Mouse (Mus musculus) activated CD4-positive, CD25-positive, alpha-beta regulatory T cell, adult 4 months (primary cell): ENCODE data around the gene Col20a1. TPM values are rescaled to one million over a fixed set of nuclear protein-coding genes. Genes with fewer than 3 reads are reported as not detected.

Experiments
- ATAC-seq: one replicate; pipeline ENCODE4 v1.8.0; 2017
- polyA plus RNA-seq, 2 experiments: library from polyadenylated mRNA; unstranded; fragments of 100-300 nt; shearing (Covaris generic); gene quantifications; one replicate each; pipeline ENCODE4 v1.2.1; 2017

The Col20a1 gene
- polyA plus RNA-seq = under 1 TPM; 0.20 to 0.31 TPM

DNA sequence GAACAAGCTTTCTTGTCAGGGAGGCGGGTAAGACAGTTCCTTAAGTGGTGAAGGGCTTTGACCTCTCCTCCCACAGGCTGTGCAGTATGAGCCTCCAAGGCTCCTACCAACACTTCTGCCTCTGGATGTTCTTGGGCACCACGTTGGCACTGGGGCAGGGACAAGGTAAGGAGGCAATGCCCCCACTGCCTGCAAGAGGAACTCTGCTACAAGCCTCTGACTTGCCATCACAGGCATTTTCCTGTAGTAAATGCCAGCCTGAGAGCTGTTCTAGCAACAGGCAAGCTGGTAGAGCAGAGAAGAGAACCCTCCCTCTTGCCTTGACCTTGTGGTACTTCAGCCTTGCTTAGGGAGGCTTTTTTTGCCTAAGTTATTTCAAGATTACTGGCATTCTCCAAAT is at the start of gene Col20a1:
TSS of gene Col20a1 (plus strand) at position 87 of the 400 bp plus-strand sequence.
- ATAC-seq = no peak

GRCm38 (mm10) chr2:180940187-180940586 is 46.1 kb upstream of the Col20a1 start:
- no peak for ATAC-seq

- ATAC-seq = no peak
Measured at GRCm38 (mm10) chr2:180941869-180942268, 44.5 kb upstream of the Col20a1 start.

GRCm38 (mm10) chr2:180949947-180950346 is 36.4 kb upstream of the Col20a1 start:
- ATAC-seq = no peak

DNA sequence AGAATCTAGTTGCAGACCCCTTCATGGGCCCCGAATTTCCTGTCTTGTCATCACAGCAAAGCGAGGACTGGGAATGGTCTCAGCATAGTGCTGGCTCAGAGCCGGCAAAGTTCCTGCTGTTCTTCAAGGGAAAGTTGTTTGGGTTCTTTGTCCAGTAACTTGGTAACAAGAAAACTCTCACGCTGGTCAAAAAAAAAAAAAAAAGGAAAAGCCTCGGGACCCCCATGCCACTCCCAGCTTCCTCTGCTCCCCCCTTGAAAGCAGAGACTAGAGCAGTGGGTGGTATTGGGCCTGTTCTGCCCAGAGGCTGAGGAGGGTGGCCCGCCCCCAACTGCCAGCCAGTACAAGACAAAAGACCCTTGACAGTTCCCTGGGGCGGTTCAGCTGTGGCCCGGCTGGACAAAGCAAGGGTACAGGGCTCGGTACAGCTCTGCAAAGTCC is 33.6 kb upstream of the Col20a1 start:
- ATAC-seq = no peak

GRCm38 (mm10) chr2:180953638-180954037 is 32.7 kb upstream of the Col20a1 start:
- no peak for ATAC-seq

DNA sequence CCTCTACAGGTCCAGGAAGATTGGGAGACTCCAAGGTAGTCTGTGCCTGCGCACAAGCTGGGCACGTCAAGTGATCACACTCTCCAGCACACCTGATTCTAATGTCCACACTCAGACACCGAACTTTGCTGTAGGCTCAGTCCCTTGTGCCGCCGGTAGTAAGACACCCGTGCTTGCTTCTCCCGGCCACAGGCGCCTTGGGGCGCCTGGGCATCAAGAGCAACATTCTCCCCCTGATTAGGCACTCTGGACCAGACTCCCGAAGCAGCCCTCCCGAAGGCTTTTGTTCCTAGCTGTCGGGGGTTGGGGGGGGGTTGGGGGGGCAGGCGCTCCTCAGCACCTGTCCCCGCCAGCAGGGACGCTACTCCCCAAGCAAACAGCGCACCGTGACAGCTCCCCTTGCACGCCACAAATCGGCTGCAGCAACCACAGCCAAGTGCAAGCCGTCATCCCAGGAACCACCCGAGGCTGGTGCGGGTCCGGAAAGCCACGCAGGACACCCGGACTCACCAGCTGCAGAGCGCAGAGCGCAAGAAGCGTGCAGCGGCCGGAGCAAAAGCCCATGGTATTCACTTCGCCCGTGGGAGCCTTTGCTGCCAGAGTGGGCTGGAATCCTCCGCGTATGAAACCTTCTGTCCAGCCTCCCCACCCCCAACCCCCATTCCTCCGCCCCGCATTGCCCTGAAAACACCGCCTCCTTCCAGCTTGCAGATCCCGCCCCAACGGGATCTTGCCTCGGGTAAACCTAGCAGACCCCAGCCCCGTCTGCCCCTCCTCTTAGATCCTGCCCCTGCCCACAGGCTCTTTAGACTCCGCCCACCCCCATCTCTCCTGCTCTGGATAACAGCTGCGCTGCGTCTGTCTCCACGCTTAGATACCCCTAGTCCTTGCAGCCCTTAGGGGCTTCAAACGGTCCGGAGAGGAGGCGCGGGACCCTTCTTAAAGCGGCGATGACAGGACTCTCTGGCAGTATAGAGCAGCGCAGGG is 32.0 kb upstream of the Col20a1 start, which contains the start of gene Nkain4:
TSS of gene Nkain4 (minus strand) at position 639 of the 987 bp plus-strand sequence.
- no peak for ATAC-seq

GRCm38 (mm10) chr2:180959605-180960004 is 26.7 kb upstream of the Col20a1 start:
- no peak for ATAC-seq

- ATAC-seq = no peak
Measured at GRCm38 (mm10) chr2:180960187-180960586, 26.1 kb upstream of the Col20a1 start.

DNA sequence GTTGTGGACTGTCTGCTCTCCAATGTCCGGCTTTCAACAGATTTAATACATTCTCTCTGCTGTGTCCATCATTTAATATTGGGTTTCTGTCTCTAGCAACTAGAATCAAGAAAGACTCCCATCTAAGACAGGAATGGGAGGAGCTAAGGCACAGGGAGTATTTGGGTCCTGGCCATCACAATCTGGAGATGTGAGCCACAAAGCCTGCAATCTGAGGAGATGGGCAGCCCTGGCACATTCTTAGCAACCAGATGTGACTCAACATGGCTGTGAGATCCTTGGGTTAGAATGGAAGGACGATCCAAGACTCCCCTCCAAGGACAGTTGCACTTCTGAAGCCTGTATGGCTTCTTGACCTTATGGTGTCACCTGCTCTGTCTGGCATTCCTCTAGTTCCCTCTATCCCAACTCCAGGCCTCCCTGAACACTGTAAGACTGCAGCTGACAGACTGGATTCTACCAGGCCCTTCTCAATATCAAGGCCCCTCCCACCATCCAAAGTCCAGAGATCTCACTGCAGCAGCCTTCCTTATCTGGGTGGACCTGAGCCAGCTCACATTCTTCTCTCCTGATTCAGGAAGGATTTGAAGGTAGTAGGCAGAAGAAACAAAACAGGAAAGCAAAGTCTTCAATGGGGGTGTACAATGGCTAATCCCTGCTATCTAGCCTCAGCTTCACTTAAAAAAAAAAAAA is 23.6 kb upstream of the Col20a1 start:
- no peak for ATAC-seq

DNA sequence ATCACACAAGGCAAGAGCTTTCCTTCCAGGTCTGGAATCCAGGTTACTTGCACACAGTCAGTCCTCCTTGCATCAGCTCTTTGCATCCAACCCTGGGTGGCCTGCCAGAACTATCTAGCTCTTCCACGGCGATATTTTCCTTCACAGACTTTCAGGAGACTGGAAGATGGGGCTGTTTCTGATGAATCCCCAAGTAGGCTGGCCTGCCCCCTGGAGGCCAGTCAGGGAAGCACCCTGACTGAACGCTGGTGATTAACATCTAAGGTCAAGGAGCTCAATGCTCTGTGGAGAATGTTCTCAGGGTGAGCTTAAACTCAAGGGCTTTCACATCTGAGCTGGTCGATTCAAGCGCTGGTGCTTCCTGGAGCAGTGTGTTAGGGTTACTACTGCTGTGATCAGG is 22.4 kb upstream of the Col20a1 start:
- no peak for ATAC-seq

DNA sequence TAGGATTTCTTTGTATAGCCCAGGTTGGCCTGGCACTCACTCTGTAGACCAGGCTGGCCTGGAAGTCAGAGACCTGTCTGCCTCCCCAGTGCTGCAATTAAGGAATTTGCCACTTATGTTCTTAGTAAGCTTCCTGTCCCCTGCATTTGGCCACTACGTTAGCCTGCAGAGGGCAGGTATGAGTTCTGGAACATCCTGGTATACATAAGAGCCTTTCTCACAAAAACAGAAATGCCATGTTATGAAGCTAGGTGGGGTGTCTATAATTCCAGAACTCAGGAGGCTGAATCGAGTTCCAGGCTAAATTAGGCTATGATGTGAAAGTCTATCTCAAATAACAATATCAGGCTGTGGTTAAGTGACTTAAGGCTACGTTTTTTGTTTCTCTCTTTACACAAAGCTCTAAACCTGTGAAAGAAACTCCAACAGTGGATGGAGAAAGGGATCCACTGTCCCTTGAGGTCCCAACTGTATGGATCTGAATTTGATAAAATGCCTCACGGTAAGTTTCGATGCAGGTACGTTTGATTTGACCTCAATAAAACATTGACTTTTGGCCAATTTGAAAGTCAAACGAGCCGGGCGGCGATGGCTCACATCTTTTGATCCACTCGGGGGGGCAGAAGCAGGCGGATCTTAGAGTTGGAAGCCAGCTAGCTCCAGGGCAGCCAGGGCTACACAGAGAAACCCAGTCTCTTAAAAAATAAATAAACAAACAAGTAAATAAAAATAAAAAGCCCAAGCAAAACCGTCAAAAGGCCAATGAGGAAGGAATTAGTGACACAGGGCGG is 20.0 kb upstream of the Col20a1 start:
- ATAC-seq = peak; percentile 58

DNA sequence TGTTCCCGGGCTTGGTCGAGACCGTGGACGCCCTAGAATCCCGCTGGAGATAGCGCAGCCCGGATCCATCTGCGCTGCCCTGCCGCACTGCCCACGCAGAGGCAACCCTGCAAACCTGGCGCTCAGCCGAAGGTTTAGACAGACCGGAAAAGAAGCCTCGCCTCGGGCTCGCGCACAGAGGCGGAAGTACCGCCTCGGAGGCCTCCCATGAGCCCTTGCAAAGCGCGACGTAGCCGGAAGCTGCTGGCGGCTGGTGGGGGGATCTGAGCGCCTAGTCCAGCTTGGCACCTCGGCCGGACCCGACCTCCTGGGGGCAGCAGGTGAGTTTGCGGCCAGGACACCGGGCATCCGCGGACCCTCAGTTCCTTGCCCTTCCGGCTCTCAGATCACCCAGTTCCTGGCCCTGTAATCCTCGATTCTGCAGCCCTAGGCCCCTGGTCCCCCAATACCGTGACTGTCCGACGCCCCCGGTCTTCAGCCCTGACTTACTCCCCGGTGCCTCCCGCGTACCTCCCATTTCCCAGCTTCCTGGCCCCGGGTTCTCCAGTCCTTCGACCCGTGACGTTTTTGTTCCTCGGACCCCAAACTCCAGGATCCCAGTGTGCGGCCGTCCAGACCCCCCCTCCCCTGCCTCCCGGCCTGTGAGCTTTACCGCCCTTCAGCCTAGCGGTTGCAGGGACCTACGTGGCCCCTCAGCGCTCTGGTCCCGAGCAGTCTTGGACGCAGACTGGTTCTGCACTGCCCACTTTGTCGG is 19.1 kb upstream of the Col20a1 start, which contains the start of gene Arfgap1:
TSS of gene Arfgap1 (plus strand) at position 216 of the 754 bp plus-strand sequence.
- peak; percentile 93 for ATAC-seq

DNA sequence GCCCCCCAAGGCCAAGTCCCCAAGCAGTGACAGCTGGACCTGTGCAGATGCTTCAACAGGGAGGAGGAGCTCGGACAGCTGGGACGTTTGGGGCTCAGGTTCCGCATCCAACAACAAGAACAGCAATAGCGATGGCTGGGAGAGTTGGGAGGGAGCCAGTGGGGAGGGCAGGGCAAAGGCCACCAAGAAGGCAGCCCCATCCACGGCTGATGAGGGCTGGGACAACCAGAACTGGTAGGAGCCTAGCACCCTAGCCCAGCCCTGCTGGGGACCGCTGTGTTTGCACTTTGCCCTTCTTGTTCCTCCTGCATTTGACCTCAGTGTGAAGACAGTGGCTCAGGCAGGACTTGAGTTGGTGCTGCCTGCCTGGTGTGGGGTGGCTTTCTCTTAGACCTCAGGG is 5.2 kb upstream of the Col20a1 start:
- no peak for ATAC-seq

- no peak for ATAC-seq
Measured at GRCm38 (mm10) chr2:180985635-180986034, 700 bp upstream of the Col20a1 start.

- ATAC-seq = no peak
Measured at GRCm38 (mm10) chr2:180987001-180987400, 666 bp downstream of the Col20a1 start.

DNA sequence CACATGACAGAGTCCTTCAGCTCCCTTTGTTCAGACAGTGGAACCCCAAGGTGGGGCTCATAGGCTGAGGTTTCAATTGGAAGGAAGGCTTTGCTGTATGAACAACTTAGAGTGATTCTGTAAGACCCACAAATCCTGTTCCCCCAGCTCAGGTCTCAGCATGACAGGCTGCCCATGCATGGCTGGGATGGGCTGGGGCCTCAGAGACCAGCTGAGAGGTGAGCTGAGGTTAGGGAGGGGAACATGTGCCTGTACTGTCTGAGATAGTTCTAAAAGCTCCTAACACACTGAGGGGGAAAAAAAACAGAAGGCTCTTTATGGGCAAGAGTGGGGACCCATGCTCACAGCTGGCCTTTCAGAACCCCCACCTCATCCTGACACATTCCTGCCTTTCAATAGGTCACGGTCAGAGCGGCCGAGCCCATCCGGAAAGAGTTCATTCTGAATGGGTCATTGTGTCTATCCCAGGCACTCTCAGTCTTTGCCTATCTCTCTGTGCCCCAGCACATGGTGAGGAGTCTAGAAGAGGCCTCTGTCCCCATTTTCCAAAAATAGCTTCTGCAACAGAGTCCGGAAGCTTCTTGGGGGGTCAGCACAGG is 1.2 kb downstream of the Col20a1 start:
- ATAC-seq = no peak

- no peak for ATAC-seq
Measured at GRCm38 (mm10) chr2:180988347-180988913, 2.1 kb downstream of the Col20a1 start.

DNA sequence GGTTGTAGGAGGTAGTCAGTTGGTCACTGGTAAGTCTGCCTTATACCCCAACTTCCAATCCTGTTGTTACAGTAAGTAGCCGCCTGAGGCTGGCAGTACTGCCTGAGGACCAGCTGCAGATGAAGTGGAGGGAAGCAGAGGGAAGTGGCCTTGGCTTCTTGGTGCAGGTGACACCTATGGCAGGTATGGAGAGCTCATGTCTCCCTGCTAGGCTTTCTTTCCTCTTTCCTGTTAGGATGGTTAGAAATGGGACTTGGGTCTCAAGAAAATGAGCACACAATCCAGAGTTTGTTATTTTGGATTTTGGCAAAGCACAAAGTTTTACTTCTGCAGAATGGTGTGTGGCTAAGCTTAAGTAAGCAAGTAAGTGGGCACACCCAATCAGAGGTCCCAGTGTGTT is 2.6 kb downstream of the Col20a1 start:
- no peak for ATAC-seq

GRCm38 (mm10) chr2:180990347-180990746 is 4.0 kb downstream of the Col20a1 start:
- ATAC-seq = no peak

GRCm38 (mm10) chr2:180994360-180994759 is 8.0 kb downstream of the Col20a1 start:
- ATAC-seq = no peak
